Comparison of ENCODE assay signal across 8 mouse cellular contexts in genomic region chr12:31005010-31005409, GRCm38 (mm10).
DNase-seq lines count a peak whose midpoint lies in the region; TF ChIP-seq lines count a peak whose summit lies in the region.

No protein-coding gene starts in this region.

- DNase-seq in ES-CJ7 (ENCODE audit: low read depth, low spot score) = peak; percentile 77
- DNase-seq in adrenal gland, adult (ENCODE audit: inconsistent age in 2 of 2, low spot score in 1 of 2) = peak; percentile 58 to 88
- peak; percentile 90 for DNase-seq in embryo, embryonic 11 days
- peak; percentile 69 to 86 for DNase-seq in heart, postnatal 10 days
- DNase-seq in layer of hippocampus, adult 11-12 months (ENCODE audit: low spot score) = peak; percentile 75
- DNase-seq in lung, adult 2 months = peak; percentile 60
- DNase-seq in right cerebral cortex, postnatal 25 days = peak; percentile 48
- peak; percentile 42 for DNase-seq in yolk sac, embryonic 10.5 days (ENCODE audit: low spot score)

- H3K4me3 ChIP-seq in lung, adult 2 months (replicated peaks; ENCODE audit: extremely low read depth, low read depth, low read length) = no peak overlapping the region

- intact Hi-C loops in heart, postnatal 10 days (cut with DNase I) = loop anchor here (1.0 to 5.0 kb wide), 2 partner anchors 113 to 408 kb away; no protein-coding TSS in a partner anchor

- TF ChIP-seq CTCF in lung, adult 2 months (IDR thresholded peaks at IDR 0.05; ENCODE audit: insufficient read depth, low read length) = peak; percentile 56

- 24% methylated on average over 3 of the region's 3 CpGs for WGBS in lung, adult 2 months

- no peak for TF ChIP-seq POLR2A in lung, adult 2 months (IDR thresholded peaks at IDR 0.05; ENCODE audit: borderline replicate concordance, extremely low read depth, low read depth, low read length)

- H3K4me1 ChIP-seq in lung, adult 2 months (ENCODE audit: control insufficient read depth, insufficient read depth, low read length) = no peaks in the 10 kb centered on the region; the same call in 1 of the 2 replicates
